Mouse (Mus musculus): ENCODE results near the gene Cep164.

GRCm38 (mm10) chr9:45845541-45845940 lies 17.1 kb upstream of the Cep164 start:
- TF ChIP-seq CTCF (conservative IDR thresholded peaks at IDR 0.05; ENCODE audit: low read length) (no peak), NANOG (IDR thresholded peaks at IDR 0.05; ENCODE audit: borderline replicate concordance, low read length) (no peak)
